Mouse (Mus musculus) urinary bladder, postnatal 14 days (tissue): ENCODE results near the gene Zfp1.

Experiments
- DNase-seq: peaks from one replicate; pipeline ENCODE4 v3.0.0; 2021; ENCODE audit warnings: low spot score

Gene Zfp1

DNA sequence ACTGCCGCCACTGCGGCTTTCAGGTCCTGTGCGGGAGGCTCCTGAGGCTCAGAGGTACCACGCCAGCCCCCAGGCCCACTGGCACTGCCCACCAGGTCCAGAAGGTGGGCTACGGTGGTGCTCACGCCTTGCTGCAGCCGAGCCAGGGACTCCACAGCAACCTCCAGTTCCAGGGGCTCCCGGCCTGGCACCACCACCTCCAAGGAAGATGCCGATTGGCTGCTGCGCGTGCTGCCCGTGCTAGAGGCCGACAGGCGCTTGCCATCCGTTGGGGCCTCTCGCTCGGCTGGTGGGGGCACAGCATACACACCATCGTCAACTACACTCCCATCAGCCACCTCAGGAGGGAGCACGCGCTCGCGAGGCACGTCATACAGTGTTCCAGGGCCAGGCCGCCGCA, 70.6 kb downstream of the Zfp1 start:
- no peak for DNase-seq

DNA sequence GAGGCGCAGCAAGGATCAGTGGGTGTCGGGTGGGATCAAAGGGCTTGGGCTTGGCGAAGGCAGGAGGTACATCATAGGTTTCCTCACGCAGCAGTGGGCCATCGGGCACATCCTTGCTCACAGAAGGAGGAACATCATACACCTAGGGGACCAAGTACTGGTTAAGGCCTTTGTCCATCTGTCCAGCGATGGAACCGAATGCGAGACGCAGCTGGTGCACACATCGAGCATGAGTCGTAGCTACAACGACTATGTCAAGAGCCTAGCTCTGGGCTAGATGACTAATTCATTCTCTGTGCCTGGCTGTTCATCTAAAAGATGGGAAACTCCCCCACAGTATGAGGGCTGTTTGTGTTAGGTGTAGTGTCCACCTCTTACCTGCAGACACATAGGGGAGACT, 71.1 kb downstream of the Zfp1 start:
- no peak for DNase-seq

- no peak for DNase-seq
These were observed 72.3 kb downstream of the Zfp1 start for GRCm38 (mm10) chr8:111715514-111715913.

- DNase-seq, result peak; percentile 72
These were observed 73.6 kb downstream of the Zfp1 start for GRCm38 (mm10) chr8:111716603-111717487.

DNA sequence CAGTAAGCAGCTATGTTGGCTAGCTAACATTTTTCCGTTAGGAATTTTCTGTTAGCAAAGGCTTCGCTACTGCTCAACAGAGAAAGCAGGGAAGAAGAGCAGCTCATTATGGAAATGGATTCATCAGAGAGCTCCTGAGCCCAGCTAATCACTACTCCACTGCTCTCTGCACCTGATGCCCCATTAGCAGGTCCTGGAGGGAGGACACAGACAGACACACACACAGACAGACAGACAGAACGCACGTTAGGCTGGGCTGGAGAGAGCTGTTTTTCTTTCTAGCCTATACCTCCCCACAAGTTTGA, 74.2 kb downstream of the Zfp1 start:
- no peak for DNase-seq

GRCm38 (mm10) chr8:111717866-111718265, 74.7 kb downstream of the Zfp1 start:
- DNase-seq, result peak; percentile 65

DNA sequence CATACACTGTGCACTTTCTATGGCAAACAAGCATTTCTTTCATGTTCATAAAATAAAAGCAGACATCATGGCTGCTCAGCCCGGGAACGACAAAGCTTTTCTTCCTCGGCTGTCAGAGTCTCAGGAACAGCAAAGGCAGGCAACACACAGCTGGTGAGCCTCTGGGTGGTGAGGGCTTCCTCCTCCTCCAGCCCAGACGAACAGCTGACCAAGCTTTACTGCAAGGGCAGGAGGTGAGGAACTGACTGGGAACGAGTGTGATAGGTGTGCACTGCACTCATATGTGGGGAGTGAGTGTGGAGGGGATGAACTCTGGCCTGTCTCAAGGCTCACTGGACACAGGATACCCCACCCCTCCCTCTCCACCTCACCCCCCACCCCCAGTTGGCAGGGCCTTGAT, 75.7 kb downstream of the Zfp1 start:
- no peak for DNase-seq

DNA sequence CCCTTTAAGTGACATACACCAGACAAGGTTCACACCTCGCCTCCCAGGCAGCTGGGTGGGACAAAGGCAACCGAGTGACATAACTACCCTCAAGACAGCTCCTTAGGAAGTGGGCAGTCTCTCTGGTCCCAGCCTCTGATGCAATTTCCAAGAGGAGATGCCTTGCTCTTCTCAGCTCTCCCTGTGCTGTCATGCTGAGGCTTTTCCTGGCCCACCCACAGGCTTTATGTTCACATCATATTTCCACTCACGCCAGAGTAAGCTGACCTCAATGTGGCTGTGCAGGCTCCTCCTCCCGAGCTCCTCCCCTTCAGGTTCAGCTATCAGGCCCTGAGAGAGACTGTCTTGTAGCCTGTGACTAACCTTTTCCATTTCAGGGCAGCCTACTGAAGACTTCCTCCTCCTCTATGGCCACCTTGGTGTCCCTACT, 76.9 kb downstream of the Zfp1 start:
- no peak for DNase-seq
